Mouse (Mus musculus): Measurements from ENCODE around the gene Tbcd.

DNA sequence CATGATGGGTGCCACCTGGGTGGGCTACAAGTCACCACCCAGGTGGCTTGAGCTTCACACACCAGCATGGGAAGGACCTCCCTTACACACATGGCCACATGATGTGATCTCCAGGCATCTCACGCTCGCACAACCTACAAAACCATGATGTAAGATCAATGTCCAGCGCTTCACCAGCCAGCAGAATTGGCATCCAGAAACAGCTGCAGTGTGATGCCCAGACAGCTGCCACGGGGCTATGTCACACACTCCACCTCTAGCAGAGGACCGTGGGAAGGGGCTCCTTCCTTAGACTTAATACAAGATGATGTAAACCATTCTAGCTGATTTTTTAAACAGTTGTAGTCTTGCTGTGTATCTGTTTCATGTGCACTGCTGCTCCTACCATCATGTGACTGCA lies 175.8 kb downstream of the Tbcd start:
- TF ChIP-seq CTCF (IDR thresholded peaks at IDR 0.05; ENCODE audit: low read depth, low read length) = no peak
- TF ChIP-seq TAL1 (conservative IDR thresholded peaks at IDR 0.05; ENCODE audit: low read depth, low read length) = no peak
- no peak for TF ChIP-seq GATA1 (IDR thresholded peaks at IDR 0.05; ENCODE audit: borderline replicate concordance, low read length)
